Mouse (Mus musculus): ENCODE data around the gene Cog4. TPM values are rescaled to one million over a fixed set of nuclear protein-coding genes. Genes with fewer than 3 reads are reported as not detected.

Gene Cog4
- polyA plus RNA-seq (2015; fragmentation: Nextera tagmentation; extraction: Ambion mirVana) = 76.1 and 79.9 TPM in 2 replicates

- peak; percentile 79; the same call in 1 of the 2 replicates for ATAC-seq (ENCODE audit: insufficient number of reproducible peaks, low FRiP score, low TSS enrichment, low read depth)
- Histone ChIP-seq H3K27me3 (no peaks in the 10 kb centered on the region), H3K4me3 (replicated peaks) (peak within 1 kb of the TSS; percentile 69), H3K4me2 (replicated peaks) (peak within 1 kb of the TSS; percentile 75), H3K27ac (replicated peaks) (peak within 1 kb of the TSS; percentile 92), H3K4me1 (peaks cover 15% of the 10 kb centered on the region), H3K9ac (peak within 1 kb of the TSS; percentile 70), H3K36me3 (peaks cover 49% of the 10 kb centered on the region), H3K9me3 (replicated peaks) (no peaks in the 10 kb centered on the region)
- WGBS = under 1% methylated on average over 53 of the region's 53 CpGs
Observed at GRCm38 (mm10) chr8:110846405-110847170, at the start of gene Cog4, which contains the start of gene Sf3b3. Gene Cog4, plus strand, starts transcription at chr8:110846600. Gene Sf3b3, minus strand, starts transcription at chr8:110846787.

GRCm38 (mm10) chr8:110797086-110797485 lies 49.3 kb upstream of the Cog4 start:
- no peak overlapping the region for H3K4me3 ChIP-seq (replicated peaks)
- no peaks in the 10 kb centered on the region for H3K9me3 ChIP-seq (replicated peaks)
- 93% methylated on average over 8 of the region's 8 CpGs for WGBS
- no peak overlapping the region for H3K27ac ChIP-seq (replicated peaks)
- no peaks in the 10 kb centered on the region for H3K36me3 ChIP-seq
- H3K9ac ChIP-seq = no peak overlapping the region
- H3K4me2 ChIP-seq (replicated peaks) = no peak overlapping the region
- no peak for ATAC-seq (ENCODE audit: insufficient number of reproducible peaks, low FRiP score, low TSS enrichment, low read depth)
- no peaks in the 10 kb centered on the region for H3K27me3 ChIP-seq
- peaks cover 24% of the 10 kb centered on the region for H3K4me1 ChIP-seq

- H3K9ac ChIP-seq = no peak overlapping the region
- ATAC-seq (ENCODE audit: insufficient number of reproducible peaks, low FRiP score, low TSS enrichment, low read depth) = no peak
- WGBS = 76% methylated on average over 5 of the region's 5 CpGs
- H3K4me1 ChIP-seq = peaks cover 20% of the 10 kb centered on the region
- no peaks in the 10 kb centered on the region for H3K9me3 ChIP-seq (replicated peaks)
- no peak overlapping the region for H3K4me3 ChIP-seq (replicated peaks)
- no peaks in the 10 kb centered on the region for H3K36me3 ChIP-seq
- no peaks in the 10 kb centered on the region for H3K27me3 ChIP-seq
- no peak overlapping the region for H3K4me2 ChIP-seq (replicated peaks)
- no peak overlapping the region for H3K27ac ChIP-seq (replicated peaks)
Observed at GRCm38 (mm10) chr8:110802988-110803387, 43.4 kb upstream of the Cog4 start.

GRCm38 (mm10) chr8:110803856-110804255 lies 42.5 kb upstream of the Cog4 start:
- no peak overlapping the region for H3K4me2 ChIP-seq (replicated peaks)
- ATAC-seq (ENCODE audit: insufficient number of reproducible peaks, low FRiP score, low TSS enrichment, low read depth) = no peak

GRCm38 (mm10) chr8:110804825-110805514 lies 41.4 kb upstream of the Cog4 start:
- H3K4me3 ChIP-seq (replicated peaks) = no peak overlapping the region; the same call in 1 of the 2 replicates
- peaks cover 9% of the 10 kb centered on the region for H3K36me3 ChIP-seq
- no peak overlapping the region for H3K27ac ChIP-seq (replicated peaks)
- peaks cover 39% of the 10 kb centered on the region for H3K4me1 ChIP-seq
- H3K9me3 ChIP-seq (replicated peaks) = no peaks in the 10 kb centered on the region
- H3K9ac ChIP-seq = no peak overlapping the region
- no peak for ATAC-seq (ENCODE audit: insufficient number of reproducible peaks, low FRiP score, low TSS enrichment, low read depth)
- H3K4me2 ChIP-seq (replicated peaks) = no peak overlapping the region
- H3K27me3 ChIP-seq = no peaks in the 10 kb centered on the region
- WGBS = 65% methylated on average over 3 of the region's 3 CpGs

More at GRCm38 (mm10) chr8:110803856-110804255, 42.5 kb upstream of the Cog4 start:
- Histone ChIP-seq H3K9ac (no peak overlapping the region), H3K27ac (replicated peaks) (no peak overlapping the region), H3K4me1 (peaks cover 28% of the 10 kb centered on the region), H3K36me3 (no peaks in the 10 kb centered on the region), H3K27me3 (no peaks in the 10 kb centered on the region), H3K4me3 (replicated peaks) (no peak overlapping the region), H3K9me3 (replicated peaks) (no peaks in the 10 kb centered on the region)
- 76% methylated on average over 9 of the region's 9 CpGs for WGBS

- H3K27ac ChIP-seq (replicated peaks) = no peak within 1 kb of the TSS; the same call in 1 of the 2 replicates
- H3K4me1 ChIP-seq = peaks cover 38% of the 10 kb centered on the region
- peak within 1 kb of the TSS; percentile 19; the same call in 1 of the 2 replicates for H3K4me3 ChIP-seq (replicated peaks)
- no peaks in the 10 kb centered on the region for H3K9me3 ChIP-seq (replicated peaks)
- peaks cover 16% of the 10 kb centered on the region for H3K36me3 ChIP-seq
- ATAC-seq (ENCODE audit: insufficient number of reproducible peaks, low FRiP score, low TSS enrichment, low read depth) = no peak
- H3K9ac ChIP-seq = no peak within 1 kb of the TSS
- 22% methylated on average over 12 of the region's 12 CpGs for WGBS
- H3K4me2 ChIP-seq (replicated peaks) = peak within 1 kb of the TSS; percentile 23; the same call in 1 of the 2 replicates
- H3K27me3 ChIP-seq = no peaks in the 10 kb centered on the region
Observed at GRCm38 (mm10) chr8:110805669-110806068, 40.7 kb upstream of the Cog4 start, which contains the start of gene Il34. Gene Il34, minus strand, starts transcription at chr8:110805924.

GRCm38 (mm10) chr8:110806146-110806545 lies 40.3 kb upstream of the Cog4 start:
- Histone ChIP-seq H3K4me2 (replicated peaks) (no peak overlapping the region), H3K27ac (replicated peaks) (no peak overlapping the region), H3K4me3 (replicated peaks) (no peak overlapping the region), H3K4me1 (peaks cover 34% of the 10 kb centered on the region), H3K9ac (no peak overlapping the region), H3K27me3 (no peaks in the 10 kb centered on the region), H3K36me3 (peaks cover 21% of the 10 kb centered on the region), H3K9me3 (replicated peaks) (no peaks in the 10 kb centered on the region)
- 89% methylated on average over 1 of the region's 1 CpGs for WGBS
- no peak for ATAC-seq (ENCODE audit: insufficient number of reproducible peaks, low FRiP score, low TSS enrichment, low read depth)

- Histone ChIP-seq H3K9ac (no peak overlapping the region), H3K4me3 (replicated peaks) (no peak overlapping the region), H3K4me2 (replicated peaks) (no peak overlapping the region), H3K4me1 (peaks cover 31% of the 10 kb centered on the region), H3K9me3 (replicated peaks) (no peaks in the 10 kb centered on the region), H3K27ac (replicated peaks) (peak overlapping the region; percentile 78), H3K27me3 (no peaks in the 10 kb centered on the region), H3K36me3 (peaks cover 47% of the 10 kb centered on the region)
- peak; percentile 86 for ATAC-seq (ENCODE audit: insufficient number of reproducible peaks, low FRiP score, low TSS enrichment, low read depth)
- 33% methylated on average over 13 of the region's 13 CpGs for WGBS
Observed at GRCm38 (mm10) chr8:110808495-110809472, 37.6 kb upstream of the Cog4 start.

- H3K9ac ChIP-seq = no peak overlapping the region
- peaks cover 57% of the 10 kb centered on the region for H3K36me3 ChIP-seq
- H3K4me1 ChIP-seq = peaks cover 31% of the 10 kb centered on the region
- no peaks in the 10 kb centered on the region for H3K9me3 ChIP-seq (replicated peaks)
- no peak for ATAC-seq (ENCODE audit: insufficient number of reproducible peaks, low FRiP score, low TSS enrichment, low read depth)
- 52% methylated on average over 2 of the region's 2 CpGs for WGBS
- no peak overlapping the region for H3K4me3 ChIP-seq (replicated peaks)
- peak overlapping the region; percentile 78; the same call in 1 of the 2 replicates for H3K27ac ChIP-seq (replicated peaks)
- H3K4me2 ChIP-seq (replicated peaks) = no peak overlapping the region
- no peaks in the 10 kb centered on the region for H3K27me3 ChIP-seq
Observed at GRCm38 (mm10) chr8:110809831-110810230, 36.6 kb upstream of the Cog4 start.

GRCm38 (mm10) chr8:110810481-110811065 lies 35.8 kb upstream of the Cog4 start:
- no peak for ATAC-seq (ENCODE audit: insufficient number of reproducible peaks, low FRiP score, low TSS enrichment, low read depth)
- H3K4me3 ChIP-seq (replicated peaks) = no peak overlapping the region
- no peak overlapping the region for H3K27ac ChIP-seq (replicated peaks)
- H3K4me1 ChIP-seq = peaks cover 29% of the 10 kb centered on the region
- WGBS = 88% methylated on average over 7 of the region's 7 CpGs
- H3K9ac ChIP-seq = no peak overlapping the region
- peaks cover 65% of the 10 kb centered on the region for H3K36me3 ChIP-seq
- no peak overlapping the region for H3K4me2 ChIP-seq (replicated peaks)
- no peaks in the 10 kb centered on the region for H3K27me3 ChIP-seq
- H3K9me3 ChIP-seq (replicated peaks) = no peaks in the 10 kb centered on the region
